Mouse (Mus musculus) myocyte (in vitro differentiated cells): ENCODE measurements around the gene Nfu1. TPM values are rescaled to one million over a fixed set of nuclear protein-coding genes. Genes with fewer than 3 reads are reported as not detected.

Experiments used
- H3K27me3 ChIP-seq: one replicate; pipeline ENCODE4 v1.6.1; 2011; ENCODE audit not compliant: control insufficient read depth, insufficient read depth, insufficient read length
- H3K36me3 ChIP-seq: one replicate; pipeline ENCODE4 v1.6.1; 2011; ENCODE audit not compliant: control insufficient read depth, insufficient read depth
- H3K4me2 ChIP-seq: one replicate; pipeline ENCODE4 v1.6.1; 2011; ENCODE audit warnings: low read depth, control low read depth
- H3K4me3 ChIP-seq: one replicate; pipeline ENCODE4 v1.5.1; 2011; ENCODE audit warnings: mild to moderate bottlenecking, control low read depth, moderate library complexity
- H3K79me2 ChIP-seq: one replicate; pipeline ENCODE4 v1.6.1; 2011; ENCODE audit not compliant: control insufficient read depth, insufficient read depth
- H3ac ChIP-seq: one replicate; pipeline ENCODE4 v1.6.1; 2011; ENCODE audit not compliant: control insufficient read depth, insufficient read length
- CEBPB ChIP-seq: IDR thresholded peaks from 2 replicates; pipeline ENCODE4 v1.6.1; 2011; ENCODE audit warnings: mild to moderate bottlenecking, moderate library complexity; ENCODE audit not compliant: poor library complexity, insufficient read depth, severe bottlenecking
- E2F4 ChIP-seq: IDR thresholded peaks from one replicate; pipeline ENCODE4 v1.6.1; 2011; ENCODE audit warnings: mild to moderate bottlenecking, control low read depth, moderate library complexity; ENCODE audit not compliant: insufficient read depth
- MAX ChIP-seq: IDR thresholded peaks from one replicate; pipeline ENCODE4 v1.6.1; 2011; ENCODE audit warnings: low read depth, mild to moderate bottlenecking, control low read depth
- MYOD1 ChIP-seq, 3 experiments: IDR thresholded peaks; one replicate each; pipeline ENCODE4 v1.6.1; 2011; ENCODE audit warnings: control low read depth in 2 of 3, low read depth in 2 of 3, mild to moderate bottlenecking in 2 of 3, moderate library complexity in 1 of 3; ENCODE audit not compliant: insufficient read length in 2 of 3, control insufficient read depth in 1 of 3
- MYOG ChIP-seq, 3 experiments: IDR thresholded peaks; one replicate each; pipeline ENCODE4 v1.6.1; 2011; ENCODE audit warnings: control low read depth in 2 of 3, low read depth in 2 of 3, mild to moderate bottlenecking in 2 of 3; ENCODE audit not compliant: insufficient read length in 2 of 3, control insufficient read depth in 1 of 3, insufficient read depth in 1 of 3
- POLR2A ChIP-seq: IDR thresholded peaks from one replicate; pipeline ENCODE4 v1.6.1; 2011; ENCODE audit warnings: low read depth, mild to moderate bottlenecking, control low read depth, moderate library complexity; ENCODE audit not compliant: insufficient read length
- POLR2AphosphoS2 ChIP-seq: IDR thresholded peaks from one replicate; pipeline ENCODE4 v1.6.1; 2011; ENCODE audit warnings: low read depth, control low read depth; ENCODE audit not compliant: insufficient read length
- REST ChIP-seq: IDR thresholded peaks from one replicate; pipeline ENCODE4 v1.6.1; 2011; ENCODE audit warnings: mild to moderate bottlenecking, control low read depth, moderate library complexity; ENCODE audit not compliant: insufficient read depth, insufficient read length
- SRF ChIP-seq: IDR thresholded peaks from one replicate; pipeline ENCODE4 v1.6.1; 2011; ENCODE audit warnings: low read depth; ENCODE audit not compliant: control insufficient read depth, insufficient read length
- TCF12 ChIP-seq: IDR thresholded peaks from one replicate; pipeline ENCODE4 v1.6.1; 2011; ENCODE audit warnings: mild to moderate bottlenecking, control low read depth; ENCODE audit not compliant: poor library complexity, insufficient read depth, severe bottlenecking
- TCF3 ChIP-seq: IDR thresholded peaks from one replicate; pipeline ENCODE4 v1.6.1; 2011; ENCODE audit warnings: low read depth, control low read depth; ENCODE audit not compliant: insufficient read length
- USF1 ChIP-seq: IDR thresholded peaks from one replicate; pipeline ENCODE4 v1.6.1; 2011; ENCODE audit warnings: low read depth, mild to moderate bottlenecking, control low read depth, moderate library complexity
- polyA plus RNA-seq: library from polyadenylated mRNA; unstranded; fragments of >200 nt; fragmentation: generic; extraction: Trizol; gene quantifications from one replicate; pipeline ENCODE4 v1.2.1, GENCODE M21; 2012; ENCODE audit warnings: missing spikeins

The Nfu1 gene
- polyA plus RNA-seq, 1 experiment: 240 TPM

- H3K27me3 ChIP-seq: no peaks in the 10 kb centered on the region
- TF ChIP-seq MAX (no peak), MYOG (IDR thresholded peaks at IDR 0.05; ENCODE audit: control insufficient read depth in 1 of 3, insufficient read depth in 1 of 3, insufficient read length in 2 of 3, low read depth in 2 of 3) (no peak), REST (no peak), CEBPB (no peak), USF1 (no peak), SRF (no peak), POLR2A (no peak), E2F4 (no peak), MYOD1 (IDR thresholded peaks at IDR 0.05; ENCODE audit: control insufficient read depth in 1 of 3, insufficient read length in 2 of 3, low read depth in 2 of 3) (no peak), TCF12 (no peak), TCF3 (no peak), POLR2AphosphoS2 (no peak)
- no peak overlapping the region for H3K4me2 ChIP-seq
- no peak overlapping the region for H3ac ChIP-seq
- no peak overlapping the region for H3K4me3 ChIP-seq
- no peaks in the 10 kb centered on the region for H3K79me2 ChIP-seq
- peaks cover 17% of the 10 kb centered on the region for H3K36me3 ChIP-seq
Observed at GRCm38 (mm10) chr6:86978909-86979265, 30.1 kb upstream of the Nfu1 start.

- no peak for TF ChIP-seq POLR2A
- TF ChIP-seq TCF12: no peak
- TF ChIP-seq REST: no peak
- no peak for TF ChIP-seq TCF3
- TF ChIP-seq MYOG (IDR thresholded peaks at IDR 0.05; ENCODE audit: control insufficient read depth in 1 of 3, insufficient read depth in 1 of 3, insufficient read length in 2 of 3, low read depth in 2 of 3): no peak
- no peak for TF ChIP-seq MYOD1 (IDR thresholded peaks at IDR 0.05; ENCODE audit: control insufficient read depth in 1 of 3, insufficient read length in 2 of 3, low read depth in 2 of 3)
- no peak for TF ChIP-seq E2F4
- TF ChIP-seq SRF: no peak
- no peak for TF ChIP-seq MAX
- TF ChIP-seq POLR2AphosphoS2: no peak
- no peak for TF ChIP-seq USF1
- no peak for TF ChIP-seq CEBPB
- Histone ChIP-seq H3K4me3 (no peak overlapping the region), H3ac (no peak overlapping the region), H3K27me3 (no peaks in the 10 kb centered on the region), H3K36me3 (peaks cover 14% of the 10 kb centered on the region), H3K4me2 (no peak overlapping the region), H3K79me2 (no peaks in the 10 kb centered on the region)
Observed at GRCm38 (mm10) chr6:86981206-86981605, 27.8 kb upstream of the Nfu1 start.

DNA sequence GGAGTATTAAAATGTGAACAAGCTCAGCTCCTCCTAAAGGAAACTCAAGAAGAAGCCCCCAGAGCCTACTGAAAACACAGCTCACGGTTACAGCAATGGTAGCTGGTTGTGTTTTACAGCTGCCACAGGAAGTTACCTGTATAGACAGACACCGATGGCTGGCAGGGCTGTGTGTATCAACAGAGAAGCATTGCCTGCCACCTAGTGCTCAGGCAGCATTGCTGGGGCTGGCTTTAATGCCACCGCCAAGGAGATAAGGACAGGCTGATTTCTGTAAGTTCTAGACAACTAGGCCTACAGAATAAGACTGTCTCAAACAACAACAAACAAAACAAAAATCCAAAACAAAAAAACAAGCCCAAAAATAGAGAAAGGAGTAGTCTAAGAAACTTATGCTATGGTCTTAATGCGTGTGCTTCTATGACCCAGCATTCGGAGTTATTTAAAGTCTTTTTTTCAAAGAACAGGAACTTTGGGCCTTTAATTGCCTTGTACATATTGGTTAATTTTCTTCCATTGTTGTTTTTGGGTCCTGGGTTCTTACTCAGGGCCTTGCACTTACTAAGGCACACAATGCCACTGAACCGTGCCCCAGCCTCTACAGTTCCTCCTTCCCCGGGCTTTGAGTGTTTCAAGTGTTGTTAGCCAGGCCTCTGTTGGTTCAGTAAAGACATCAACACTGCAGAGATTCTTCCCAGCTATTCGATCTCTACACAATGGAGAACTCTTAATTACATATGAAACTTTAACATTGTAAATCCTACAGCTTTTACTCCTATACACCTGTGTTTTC lies 23.5 kb upstream of the Nfu1 start:
- Histone ChIP-seq H3K27me3 (no peaks in the 10 kb centered on the region), H3K36me3 (peaks cover 9% of the 10 kb centered on the region), H3K79me2 (no peaks in the 10 kb centered on the region), H3K4me2 (no peak overlapping the region), H3K4me3 (no peak overlapping the region), H3ac (no peak overlapping the region)
- TF ChIP-seq SRF: no peak

- Histone ChIP-seq H3K4me3 (no peak overlapping the region), H3K27me3 (no peaks in the 10 kb centered on the region), H3K36me3 (peaks cover 9% of the 10 kb centered on the region), H3K79me2 (no peaks in the 10 kb centered on the region), H3ac (no peak overlapping the region), H3K4me2 (no peak overlapping the region)
- TF ChIP-seq SRF (no peak), E2F4 (no peak), TCF3 (no peak), POLR2A (no peak)
Observed at GRCm38 (mm10) chr6:86989576-86989975, 19.5 kb upstream of the Nfu1 start.

DNA sequence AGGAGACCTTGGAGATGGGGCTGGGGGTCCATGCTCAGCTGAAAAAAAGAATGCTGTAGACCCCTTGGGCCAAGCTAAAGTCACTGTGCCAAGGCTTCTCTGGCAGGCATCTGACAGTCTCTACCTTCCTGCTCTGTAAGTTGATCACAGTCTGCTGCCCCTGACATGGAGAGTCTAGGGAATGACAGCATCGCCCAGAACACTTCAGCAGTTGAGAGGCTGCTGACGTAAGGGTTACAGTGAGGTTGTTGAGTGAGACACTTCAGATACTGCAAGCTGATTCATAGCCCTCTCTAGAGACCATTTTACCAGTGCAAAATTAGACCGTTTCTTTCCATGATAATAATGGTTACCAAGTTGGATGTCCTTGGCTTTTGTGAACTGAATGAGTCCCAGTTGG lies 18.0 kb upstream of the Nfu1 start:
- H3ac ChIP-seq: no peak overlapping the region
- H3K4me3 ChIP-seq: no peak overlapping the region
- H3K27me3 ChIP-seq: no peaks in the 10 kb centered on the region
- TF ChIP-seq TCF12 (no peak), MAX (no peak), MYOG (IDR thresholded peaks at IDR 0.05; ENCODE audit: control insufficient read depth in 1 of 3, insufficient read depth in 1 of 3, insufficient read length in 2 of 3, low read depth in 2 of 3) (no peak), POLR2AphosphoS2 (no peak), POLR2A (no peak), REST (no peak), SRF (no peak), TCF3 (no peak), USF1 (no peak), CEBPB (no peak), E2F4 (no peak), MYOD1 (IDR thresholded peaks at IDR 0.05; ENCODE audit: control insufficient read depth in 1 of 3, insufficient read length in 2 of 3, low read depth in 2 of 3) (no peak)
- peaks cover 8% of the 10 kb centered on the region for H3K36me3 ChIP-seq
- no peaks in the 10 kb centered on the region for H3K79me2 ChIP-seq
- H3K4me2 ChIP-seq: no peak overlapping the region
